Mouse (Mus musculus): Measurements from ENCODE around the gene Fchsd2. TPM values are rescaled to one million over a fixed set of nuclear protein-coding genes. Genes with fewer than 3 reads are reported as not detected.

The Fchsd2 gene
- polyA plus RNA-seq, 1 experiment from 2014 or later, result 4.2 TPM

GRCm38 (mm10) chr7:101267457-101268259 lies 175.0 kb downstream of the Fchsd2 start:
- no peak overlapping the region for H3K27ac ChIP-seq
- H3K9ac ChIP-seq, result no peak overlapping the region
- no peak for ATAC-seq (ENCODE audit: low read depth)
- peaks cover 34% of the 10 kb centered on the region for H3K4me1 ChIP-seq (replicated peaks)
- no peak for DNase-seq
- no peak overlapping the region for H3K4me2 ChIP-seq
- H3K4me3 ChIP-seq (replicated peaks), result no peak overlapping the region
- H3K9me3 ChIP-seq (replicated peaks), result no peaks in the 10 kb centered on the region
- WGBS (ENCODE audit: insufficient replicate concordance), result 21% methylated on average over 3 of the region's 3 CpGs
- H3K36me3 ChIP-seq, result peaks cover 3% of the 10 kb centered on the region; the same call in 1 of the 2 replicates
- H3K27me3 ChIP-seq, result no peaks in the 10 kb centered on the region

GRCm38 (mm10) chr7:101271602-101272001 lies 178.9 kb downstream of the Fchsd2 start:
- no peak for ATAC-seq (ENCODE audit: low read depth)
- DNase-seq, result no peak
- Histone ChIP-seq H3K36me3 (peaks cover 10% of the 10 kb centered on the region), H3K27ac (peak overlapping the region; percentile 54; the same call in 1 of the 2 replicates), H3K4me3 (replicated peaks) (no peak overlapping the region), H3K4me2 (no peak overlapping the region), H3K4me1 (replicated peaks) (peaks cover 45% of the 10 kb centered on the region), H3K9ac (no peak overlapping the region), H3K9me3 (replicated peaks) (no peaks in the 10 kb centered on the region), H3K27me3 (no peaks in the 10 kb centered on the region)
- WGBS (ENCODE audit: insufficient replicate concordance), result 47% methylated on average over 1 of the region's 1 CpGs

- Histone ChIP-seq H3K4me3 (replicated peaks) (no peak overlapping the region), H3K9ac (peak overlapping the region; percentile 7; the same call in 1 of the 2 replicates), H3K9me3 (replicated peaks) (no peaks in the 10 kb centered on the region), H3K36me3 (peaks cover 18% of the 10 kb centered on the region), H3K4me2 (peak overlapping the region; percentile 33), H3K27me3 (no peaks in the 10 kb centered on the region), H3K27ac (peak overlapping the region; percentile 54), H3K4me1 (replicated peaks) (peaks cover 35% of the 10 kb centered on the region)
- WGBS (ENCODE audit: insufficient replicate concordance), result 54% methylated on average over 8 of the region's 8 CpGs
- peak; percentile 95 for ATAC-seq (ENCODE audit: low read depth)
- no peak for DNase-seq
These were observed 179.9 kb downstream of the Fchsd2 start for GRCm38 (mm10) chr7:101272466-101273160.

GRCm38 (mm10) chr7:101282721-101283120 lies 190.1 kb downstream of the Fchsd2 start:
- Histone ChIP-seq H3K27ac (no peak overlapping the region), H3K36me3 (peaks cover 27% of the 10 kb centered on the region), H3K4me2 (no peak overlapping the region), H3K4me3 (replicated peaks) (no peak overlapping the region), H3K9ac (no peak overlapping the region), H3K4me1 (replicated peaks) (no peaks in the 10 kb centered on the region), H3K27me3 (no peaks in the 10 kb centered on the region), H3K9me3 (replicated peaks) (no peaks in the 10 kb centered on the region)
- 72% methylated on average over 3 of the region's 3 CpGs for WGBS (ENCODE audit: insufficient replicate concordance)
- ATAC-seq (ENCODE audit: low read depth), result no peak
- no peak for DNase-seq

- 76% methylated on average over 1 of the region's 1 CpGs for WGBS (ENCODE audit: insufficient replicate concordance)
- no peak for ATAC-seq (ENCODE audit: low read depth)
- H3K27ac ChIP-seq, result no peak overlapping the region
These were observed 191.8 kb downstream of the Fchsd2 start for GRCm38 (mm10) chr7:101284504-101284903.

GRCm38 (mm10) chr7:101286891-101287290 lies 194.2 kb downstream of the Fchsd2 start:
- 65% methylated on average over 4 of the region's 4 CpGs for WGBS (ENCODE audit: insufficient replicate concordance)
- ATAC-seq (ENCODE audit: low read depth) (no peak), DNase-seq (no peak)
- Histone ChIP-seq H3K27ac (no peak overlapping the region), H3K9ac (no peak overlapping the region), H3K4me1 (replicated peaks) (no peaks in the 10 kb centered on the region), H3K4me2 (no peak overlapping the region), H3K27me3 (no peaks in the 10 kb centered on the region), H3K36me3 (peaks cover 17% of the 10 kb centered on the region; the same call in 1 of the 2 replicates), H3K4me3 (replicated peaks) (no peak overlapping the region), H3K9me3 (replicated peaks) (no peaks in the 10 kb centered on the region)

More at GRCm38 (mm10) chr7:101284504-101284903, 191.8 kb downstream of the Fchsd2 start:
- Histone ChIP-seq H3K27me3 (no peaks in the 10 kb centered on the region), H3K4me2 (no peak overlapping the region), H3K9me3 (replicated peaks) (no peaks in the 10 kb centered on the region), H3K9ac (no peak overlapping the region), H3K36me3 (peaks cover 11% of the 10 kb centered on the region; the same call in 1 of the 2 replicates), H3K4me1 (replicated peaks) (no peaks in the 10 kb centered on the region), H3K4me3 (replicated peaks) (no peak overlapping the region)
- DNase-seq, result no peak

GRCm38 (mm10) chr7:101287820-101288219 lies 195.2 kb downstream of the Fchsd2 start:
- 64% methylated on average over 2 of the region's 2 CpGs for WGBS (ENCODE audit: insufficient replicate concordance)
- H3K27ac ChIP-seq, result no peak overlapping the region
- H3K4me1 ChIP-seq (replicated peaks), result no peaks in the 10 kb centered on the region
- H3K36me3 ChIP-seq, result peaks cover 17% of the 10 kb centered on the region; the same call in 1 of the 2 replicates
- no peaks in the 10 kb centered on the region for H3K9me3 ChIP-seq (replicated peaks)
- H3K27me3 ChIP-seq, result no peaks in the 10 kb centered on the region
- DNase-seq (no peak), ATAC-seq (ENCODE audit: low read depth) (no peak)
- H3K4me3 ChIP-seq (replicated peaks), result no peak overlapping the region
- no peak overlapping the region for H3K9ac ChIP-seq
- no peak overlapping the region for H3K4me2 ChIP-seq

GRCm38 (mm10) chr7:101288436-101288835 lies 195.8 kb downstream of the Fchsd2 start:
- Histone ChIP-seq H3K27me3 (no peaks in the 10 kb centered on the region), H3K36me3 (peaks cover 14% of the 10 kb centered on the region; the same call in 1 of the 2 replicates), H3K27ac (no peak overlapping the region), H3K4me2 (no peak overlapping the region), H3K9ac (no peak overlapping the region), H3K9me3 (replicated peaks) (no peaks in the 10 kb centered on the region), H3K4me3 (replicated peaks) (no peak overlapping the region), H3K4me1 (replicated peaks) (no peaks in the 10 kb centered on the region)
- 52% methylated on average over 4 of the region's 4 CpGs for WGBS (ENCODE audit: insufficient replicate concordance)
- DNase-seq (peak; percentile 14), ATAC-seq (ENCODE audit: low read depth) (no peak)

- no peak overlapping the region for H3K9ac ChIP-seq
These were observed 197.7 kb downstream of the Fchsd2 start for GRCm38 (mm10) chr7:101290401-101290800.

GRCm38 (mm10) chr7:101291211-101291610 lies 198.5 kb downstream of the Fchsd2 start:
- Histone ChIP-seq H3K9ac (no peak overlapping the region), H3K36me3 (peaks cover 6% of the 10 kb centered on the region; the same call in 1 of the 2 replicates), H3K9me3 (replicated peaks) (no peaks in the 10 kb centered on the region), H3K27me3 (peaks cover 5% of the 10 kb centered on the region; the same call in 1 of the 2 replicates), H3K27ac (no peak overlapping the region), H3K4me2 (no peak overlapping the region), H3K4me3 (replicated peaks) (no peak overlapping the region), H3K4me1 (replicated peaks) (peaks cover under 1% of the 10 kb centered on the region; the same call in 1 of the 2 replicates)
- 70% methylated on average over 5 of the region's 5 CpGs for WGBS (ENCODE audit: insufficient replicate concordance)
- ATAC-seq (ENCODE audit: low read depth) (no peak), DNase-seq (no peak)

More at GRCm38 (mm10) chr7:101290401-101290800, 197.7 kb downstream of the Fchsd2 start:
- H3K4me2 ChIP-seq, result no peak overlapping the region
- H3K4me1 ChIP-seq (replicated peaks), result no peaks in the 10 kb centered on the region
- H3K36me3 ChIP-seq, result peaks cover 10% of the 10 kb centered on the region; the same call in 1 of the 2 replicates
- no peaks in the 10 kb centered on the region for H3K27me3 ChIP-seq
- WGBS (ENCODE audit: insufficient replicate concordance), result 83% methylated on average over 10 of the region's 10 CpGs
- no peak for ATAC-seq (ENCODE audit: low read depth)
- no peak for DNase-seq
- H3K27ac ChIP-seq, result no peak overlapping the region
- H3K4me3 ChIP-seq (replicated peaks), result no peak overlapping the region
- no peaks in the 10 kb centered on the region for H3K9me3 ChIP-seq (replicated peaks)

- Histone ChIP-seq H3K36me3 (peaks cover 6% of the 10 kb centered on the region; the same call in 1 of the 2 replicates), H3K9me3 (replicated peaks) (no peaks in the 10 kb centered on the region), H3K4me2 (no peak overlapping the region), H3K4me3 (replicated peaks) (no peak overlapping the region), H3K27ac (no peak overlapping the region), H3K4me1 (replicated peaks) (peaks cover 4% of the 10 kb centered on the region), H3K27me3 (peaks cover 8% of the 10 kb centered on the region), H3K9ac (no peak overlapping the region)
- DNase-seq (no peak), ATAC-seq (ENCODE audit: low read depth) (no peak)
- WGBS (ENCODE audit: insufficient replicate concordance), result 84% methylated on average over 8 of the region's 8 CpGs
These were observed 199.0 kb downstream of the Fchsd2 start for GRCm38 (mm10) chr7:101291641-101292040.
